In genomic region chr1:177478578-177478977, GRCm38 (mm10) we compare ENCODE assay signal across 17 mouse cellular contexts. TPM values are rescaled to one million over a fixed set of nuclear protein-coding genes. Genes with fewer than 3 reads are reported as not detected.
A peak's percentile ranks its signal among the peaks of the same experiment; 100 is the strongest.
DNase-seq lines count a peak whose midpoint lies in the region; ATAC-seq and TF ChIP-seq lines count a peak whose summit lies in the region.
"Had no signal": no experiment of that assay in that cellular context is flagged by ENCODE, and none has a peak within 500 bp of the region (broad histone marks: within the 10 kb centered on the region; RNA-seq: fewer than 3 reads in every experiment).

No protein-coding gene starts in this region.

- no peak for TF ChIP-seq CTCF in forebrain, postnatal 0 days (IDR thresholded peaks at IDR 0.05; ENCODE audit: low read depth)

- H3K9ac ChIP-seq in embryonic facial prominence, embryonic 14.5 days (ENCODE audit: low read depth, low read length): no peak overlapping the region
- H3K9ac ChIP-seq in forebrain, embryonic 16.5 days (replicated peaks; ENCODE audit: low read depth, low read length): no peak overlapping the region; the same call in 1 of the 2 replicates
- H3K9ac ChIP-seq in forebrain, postnatal 0 days: no peak overlapping the region
- H3K9ac ChIP-seq: embryonic facial prominence, embryonic 12.5 days; hindbrain, embryonic 13.5 days had no signal

- no peak overlapping the region for H3K4me2 ChIP-seq in embryonic facial prominence, embryonic 14.5 days (ENCODE audit: low read depth, low read length)
- no peak overlapping the region for H3K4me2 ChIP-seq in forebrain, embryonic 16.5 days (ENCODE audit: low read length)
- no peak overlapping the region for H3K4me2 ChIP-seq in forebrain, postnatal 0 days (ENCODE audit: low read depth)
- H3K4me2 ChIP-seq: embryonic facial prominence, embryonic 12.5 days; hindbrain, embryonic 13.5 days had no signal

- no peak overlapping the region for H3K4me3 ChIP-seq in embryonic facial prominence, embryonic 14.5 days (ENCODE audit: low read depth, low read length)
- H3K4me3 ChIP-seq in embryonic facial prominence, embryonic 10.5 days: no peak overlapping the region
- no peak overlapping the region for H3K4me3 ChIP-seq in forebrain, embryonic 16.5 days (replicated peaks; ENCODE audit: low read length)
- H3K4me3 ChIP-seq in forebrain, postnatal 0 days (ENCODE audit: low read depth, low read length): no peak overlapping the region
- H3K4me3 ChIP-seq: embryonic facial prominence, embryonic 12.5 days; hindbrain, embryonic 13.5 days had no signal

- H3K4me1 ChIP-seq in embryonic facial prominence, embryonic 14.5 days (ENCODE audit: control insufficient read depth, insufficient read depth, low read length): no peaks in the 10 kb centered on the region
- H3K4me1 ChIP-seq in embryonic facial prominence, embryonic 10.5 days: no peaks in the 10 kb centered on the region
- peaks cover 9% of the 10 kb centered on the region for H3K4me1 ChIP-seq in forebrain, embryonic 16.5 days (replicated peaks; ENCODE audit: control insufficient read depth, insufficient read depth, low read length)
- H3K4me1 ChIP-seq in forebrain, postnatal 0 days (ENCODE audit: insufficient read depth): no peaks in the 10 kb centered on the region
- H3K4me1 ChIP-seq: embryonic facial prominence, embryonic 12.5 days; hindbrain, embryonic 13.5 days had no signal

- H3K36me3 ChIP-seq in embryonic facial prominence, embryonic 14.5 days (ENCODE audit: control insufficient read depth, insufficient read depth, low read length): no peaks in the 10 kb centered on the region
- no peaks in the 10 kb centered on the region for H3K36me3 ChIP-seq in embryonic facial prominence, embryonic 10.5 days (replicated peaks)
- H3K36me3 ChIP-seq in forebrain, embryonic 16.5 days (ENCODE audit: control insufficient read depth, insufficient read depth): no peaks in the 10 kb centered on the region
- H3K36me3 ChIP-seq in forebrain, postnatal 0 days (ENCODE audit: insufficient read depth): no peaks in the 10 kb centered on the region
- H3K36me3 ChIP-seq: embryonic facial prominence, embryonic 12.5 days; hindbrain, embryonic 13.5 days had no signal

- H3K27me3 ChIP-seq in embryonic facial prominence, embryonic 14.5 days (replicated peaks; ENCODE audit: control insufficient read depth, insufficient read depth, low read length): no peaks in the 10 kb centered on the region
- H3K27me3 ChIP-seq in embryonic facial prominence, embryonic 10.5 days (replicated peaks; ENCODE audit: low read depth, poor library complexity, severe bottlenecking): no peaks in the 10 kb centered on the region
- no peaks in the 10 kb centered on the region for H3K27me3 ChIP-seq in forebrain, embryonic 16.5 days (replicated peaks; ENCODE audit: control insufficient read depth, insufficient read depth, low read length)
- H3K27me3 ChIP-seq in forebrain, postnatal 0 days (ENCODE audit: insufficient read depth, low read length): no peaks in the 10 kb centered on the region
- H3K27me3 ChIP-seq: embryonic facial prominence, embryonic 12.5 days; hindbrain, embryonic 13.5 days had no signal

- H3K27ac ChIP-seq in embryonic facial prominence, embryonic 14.5 days (replicated peaks; ENCODE audit: low read depth, low read length): peak overlapping the region; percentile 39; the same call in 1 of the 2 replicates
- H3K27ac ChIP-seq in embryonic facial prominence, embryonic 10.5 days (replicated peaks): no peak overlapping the region
- peak overlapping the region; percentile 70 for H3K27ac ChIP-seq in forebrain, embryonic 16.5 days (ENCODE audit: low read length)
- no peak overlapping the region for H3K27ac ChIP-seq in forebrain, postnatal 0 days (ENCODE audit: low read depth, low read length)
- H3K27ac ChIP-seq: embryonic facial prominence, embryonic 12.5 days; hindbrain, embryonic 13.5 days; hindbrain, postnatal 0 days had no signal

- no peak for ATAC-seq in embryonic facial prominence, embryonic 14.5 days (ENCODE audit: low read depth)
- ATAC-seq in forebrain, embryonic 16.5 days: no peak
- no peak for ATAC-seq in forebrain, postnatal 0 days
- peak; percentile 82 for ATAC-seq in megakaryocyte, adult 5-6 weeks (ENCODE audit: poor library complexity, severe bottlenecking)

- no peak for DNase-seq in embryonic facial prominence, embryonic 14.5 days (ENCODE audit: low spot score)
- DNase-seq in embryonic facial prominence, embryonic 10.5 days (ENCODE audit: low spot score): no peak
- DNase-seq in forebrain, postnatal 0 days: no peak
- peak; percentile 11 for DNase-seq in MEL-GATA-1-ER (ENCODE audit: extremely low read depth, low read depth)
- no peak for DNase-seq in heart, adult 11 months
- no peak for DNase-seq in cerebellum, adult 18-20 months
- DNase-seq: adrenal gland, adult 2 months; adrenal gland, postnatal 25 days; embryo, embryonic 11 days; gastrocnemius, postnatal 14 days; heart, postnatal 4 days; kidney, adult 11 months had no signal

- H3K9me3 ChIP-seq in embryonic facial prominence, embryonic 14.5 days (ENCODE audit: control insufficient read depth, low read length): no peaks in the 10 kb centered on the region
- H3K9me3 ChIP-seq in embryonic facial prominence, embryonic 10.5 days: no peaks in the 10 kb centered on the region
- no peaks in the 10 kb centered on the region for H3K9me3 ChIP-seq in forebrain, embryonic 16.5 days (ENCODE audit: control insufficient read depth, low read length)
- H3K9me3 ChIP-seq in forebrain, postnatal 0 days (ENCODE audit: low read length): no peaks in the 10 kb centered on the region
- H3K9me3 ChIP-seq: embryonic facial prominence, embryonic 12.5 days; hindbrain, embryonic 13.5 days had no signal

- WGBS in embryonic facial prominence, embryonic 14.5 days: 80% methylated on average over 2 of the region's 2 CpGs
- 88% methylated on average over 2 of the region's 2 CpGs for WGBS in embryonic facial prominence, embryonic 10.5 days
- WGBS in forebrain, embryonic 16.5 days: 81% methylated on average over 2 of the region's 2 CpGs
- WGBS in forebrain, postnatal 0 days: 80% methylated on average over 2 of the region's 2 CpGs

RNA-seq across cellular contexts. Expression of gene Zbtb18, which starts 36.4 kb away (rescaled TPM):
- polyA plus RNA-seq in embryonic facial prominence, embryonic 14.5 days (2014; fragmentation: Nextera tagmentation; extraction: Ambion mirVana): 4.5 and 7.0 TPM in 2 replicates
- 2.1 and 3.4 TPM in 2 replicates for polyA plus RNA-seq in embryonic facial prominence, embryonic 10.5 days (2016; fragmentation: Nextera tagmentation; extraction: Ambion mirVana)
- 111 and 146 TPM in 2 replicates for polyA plus RNA-seq in forebrain, embryonic 16.5 days (2015; fragmentation: Nextera tagmentation; extraction: Ambion mirVana)
- 301 and 445 TPM in 2 replicates for total RNA-seq in forebrain, postnatal 0 days (2014; rRNA removed)
- 88.6 and 138 TPM in 2 replicates for polyA plus RNA-seq in forebrain, postnatal 0 days (2015; fragmentation: Nextera tagmentation; extraction: Ambion mirVana)
- total RNA-seq in megakaryocyte, adult 5-6 weeks (2015): 45.0 and 48.4 TPM in 2 replicates
- 47.9 and 73.7 TPM in 2 replicates for total RNA-seq in megakaryocyte, adult 5-6 weeks (2017)

Comparison
In these comparisons a context has a peak if more than half of its experiments do, and no peak if none do; other contexts are left out.
1. H3K27ac ChIP-seq: peak in embryonic facial prominence, embryonic 14.5 days (single experiment) and forebrain, embryonic 16.5 days (single experiment); none in embryonic facial prominence, embryonic 10.5 days (single experiment) and forebrain, postnatal 0 days (single experiment).
2. RNA of gene Zbtb18, which starts 36.4 kb away (polyA plus RNA-seq): 111 to 146 TPM in forebrain, embryonic 16.5 days and 88.6 to 138 TPM in forebrain, postnatal 0 days; 4.5 to 7.0 TPM in embryonic facial prominence, embryonic 14.5 days and 2.1 to 3.4 TPM in embryonic facial prominence, embryonic 10.5 days; every median in the first group is over 10 times any median in the second.